Mouse (Mus musculus) brain, adult 2 months (tissue): ENCODE measurements around the gene Olfr284.

Experiments
- DNase-seq: peaks from one replicate; pipeline ENCODE4 v3.0.0; 2011; ENCODE audit warnings: low read depth, low spot score

The Olfr284 gene

GRCm38 (mm10) chr15:98340887-98341286 is at the start of gene Olfr284:
Gene Olfr284 (minus strand): TSS chr15:98340987.
- no peak for DNase-seq

DNA sequence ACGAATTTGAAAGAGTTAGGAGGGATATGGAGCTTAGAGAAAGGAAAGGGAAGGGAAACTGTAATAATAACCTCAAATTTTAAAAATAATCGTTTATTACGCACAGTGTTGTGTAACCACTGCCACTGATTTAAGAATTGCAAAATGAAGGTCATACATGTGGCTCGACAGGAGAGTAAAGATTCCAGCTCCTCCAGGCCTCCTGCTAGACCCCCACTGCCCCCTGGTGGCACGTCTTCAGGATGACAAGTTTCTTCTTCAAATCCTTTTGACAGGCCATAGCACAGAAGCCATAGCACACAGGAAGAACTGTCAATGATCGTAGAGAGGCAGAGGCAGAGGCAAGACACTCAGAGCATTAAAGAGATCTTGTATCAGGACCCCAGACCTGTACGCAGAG is 49.0 kb upstream of the Olfr284 start:
- DNase-seq = peak; percentile 92

DNA sequence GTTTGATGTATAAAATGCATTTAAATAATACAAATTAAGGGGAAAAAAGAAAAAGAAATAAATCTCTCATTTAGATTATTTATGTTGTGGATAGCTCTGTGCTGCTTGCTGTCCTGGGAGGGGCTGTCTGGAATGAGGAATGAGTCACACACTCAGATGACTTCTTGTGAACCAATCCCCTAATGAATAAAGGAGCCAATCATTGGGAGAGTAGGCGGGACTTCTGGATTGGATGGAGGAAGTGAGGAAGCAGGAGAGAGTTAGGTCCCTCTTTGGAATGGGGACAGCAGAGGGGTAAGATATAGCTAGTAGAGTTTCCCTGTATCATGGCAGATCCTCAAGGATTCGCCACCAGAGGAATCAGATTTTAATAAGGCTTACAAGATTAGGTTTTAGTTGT is 46.8 kb upstream of the Olfr284 start:
- no peak for DNase-seq

- no peak for DNase-seq
Measured at GRCm38 (mm10) chr15:98380846-98381245, 40.1 kb upstream of the Olfr284 start, which contains the start of gene Olfr283. Gene Olfr283 (minus strand): TSS chr15:98380946.

- no peak for DNase-seq
Measured at GRCm38 (mm10) chr15:98378209-98378608, 37.4 kb upstream of the Olfr284 start.

DNA sequence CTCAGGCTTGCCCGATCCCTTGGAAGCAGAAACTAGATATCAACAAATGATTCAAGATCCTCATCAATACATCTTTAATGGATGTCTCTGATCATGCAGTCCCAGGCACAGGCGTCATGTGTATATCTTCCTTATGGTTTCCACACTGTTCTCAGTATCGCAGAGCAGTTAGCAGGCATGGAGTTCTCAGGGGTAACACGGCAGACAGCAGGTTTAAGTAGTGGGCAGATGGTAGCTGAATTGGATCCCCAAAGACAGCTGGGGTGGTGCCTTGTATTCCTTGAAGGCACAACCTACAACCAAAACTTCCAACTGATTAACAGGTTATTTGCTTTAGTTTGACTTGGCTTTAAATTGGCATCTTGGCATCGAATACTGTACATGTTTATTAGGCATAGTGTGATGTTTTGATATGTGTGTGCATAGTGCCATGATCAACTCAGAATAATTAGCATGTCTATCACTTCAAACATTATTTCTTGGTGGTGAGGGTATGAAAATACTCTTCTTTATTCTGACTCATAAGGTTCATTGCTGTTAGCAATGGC is 23.5 kb downstream of the Olfr284 start, which contains the start of gene Olfr285:
Gene Olfr285 (minus strand): TSS at position 177 of the 548 bp plus-strand sequence.
- DNase-seq = no peak

DNA sequence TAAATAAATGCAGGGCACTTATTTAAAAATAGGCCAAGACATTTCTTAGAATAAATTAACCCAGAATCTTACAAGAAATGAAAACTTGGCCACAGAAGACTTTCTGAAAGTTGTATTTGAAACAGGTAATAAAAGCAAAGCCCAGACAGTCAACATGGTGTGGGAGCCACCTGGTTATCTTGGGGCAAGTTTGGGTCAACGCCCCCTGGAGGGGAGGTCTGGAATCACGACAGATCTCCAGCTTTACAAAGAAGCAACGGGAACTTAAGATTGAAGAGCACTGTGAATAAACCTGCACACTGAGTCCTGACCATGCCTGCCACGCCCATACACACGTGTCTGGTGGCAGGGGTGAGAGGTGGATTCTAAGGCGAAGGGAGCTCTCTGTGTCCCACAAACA is 25.1 kb downstream of the Olfr284 start:
- DNase-seq = no peak

- DNase-seq = peak; percentile 64
Measured at GRCm38 (mm10) chr15:98295628-98296551, 44.9 kb downstream of the Olfr284 start, which contains the start of gene Zfp641. Gene Zfp641 (minus strand): TSS chr15:98296161.

- no peak for DNase-seq
Measured at GRCm38 (mm10) chr15:98293651-98294050, 47.1 kb downstream of the Olfr284 start.
